Mouse (Mus musculus) heart, adult 2 months (tissue): ENCODE results near the gene Fam71e1.

Experiments
- CTCF ChIP-seq: fragments of 200-600 bp; IDR thresholded peaks from 2 replicates; pipeline ENCODE4 v1.8.1; 2022; ENCODE audit warnings: antibody characterized with exemption, mild to moderate bottlenecking, moderate library complexity
- EP300 ChIP-seq: fragments of 200-500 bp; IDR thresholded peaks from 2 replicates; pipeline ENCODE4 v1.6.1; 2011; ENCODE audit warnings: low read depth, low read length, control low read depth; ENCODE audit not compliant: insufficient read depth

GRCm38 (mm10) chr7:44524502-44524901 lies 28.1 kb downstream of the Fam71e1 start, which contains the start of gene Mybpc2:
- TF ChIP-seq CTCF, result no peak
- TF ChIP-seq EP300, result no peak
